Mouse (Mus musculus): ENCODE measurements around the gene Lpar6. TPM values are rescaled to one million over a fixed set of nuclear protein-coding genes. Genes with fewer than 3 reads are reported as not detected.

Lpar6 gene
- polyA plus RNA-seq, 1 experiment = 4.9 TPM

GRCm38 (mm10) chr14:73253453-73254251 is 16.0 kb downstream of the Lpar6 start:
- Histone ChIP-seq H3K4me3 (ENCODE audit: insufficient read depth, low read length) (no peak overlapping the region), H3K27ac (ENCODE audit: insufficient read depth, low read length) (no peak overlapping the region), H3K4me1 (ENCODE audit: control insufficient read depth, insufficient read depth, low read length) (no peaks in the 10 kb centered on the region)
- TF ChIP-seq POLR2A (IDR thresholded peaks at IDR 0.05; ENCODE audit: low read depth, low read length) (no peak), CTCF (IDR thresholded peaks at IDR 0.05; ENCODE audit: borderline replicate concordance, insufficient read depth, low read length) (no peak)

GRCm38 (mm10) chr14:73254412-73254811 is 16.7 kb downstream of the Lpar6 start:
- H3K4me1 ChIP-seq (ENCODE audit: control insufficient read depth, insufficient read depth, low read length) = no peaks in the 10 kb centered on the region
- no peak overlapping the region for H3K27ac ChIP-seq (ENCODE audit: insufficient read depth, low read length)
- TF ChIP-seq CTCF (IDR thresholded peaks at IDR 0.05; ENCODE audit: borderline replicate concordance, insufficient read depth, low read length) = no peak
- no peak for TF ChIP-seq POLR2A (IDR thresholded peaks at IDR 0.05; ENCODE audit: low read depth, low read length)
- no peak overlapping the region for H3K4me3 ChIP-seq (ENCODE audit: insufficient read depth, low read length)

- Histone ChIP-seq H3K4me3 (ENCODE audit: insufficient read depth, low read length) (no peak overlapping the region), H3K4me1 (ENCODE audit: control insufficient read depth, insufficient read depth, low read length) (no peaks in the 10 kb centered on the region), H3K27ac (ENCODE audit: insufficient read depth, low read length) (no peak overlapping the region)
- no peak for TF ChIP-seq POLR2A (IDR thresholded peaks at IDR 0.05; ENCODE audit: low read depth, low read length)
- no peak for TF ChIP-seq CTCF (IDR thresholded peaks at IDR 0.05; ENCODE audit: borderline replicate concordance, insufficient read depth, low read length)
Observed at GRCm38 (mm10) chr14:73255426-73255970, 17.8 kb downstream of the Lpar6 start.

- H3K27ac ChIP-seq (ENCODE audit: insufficient read depth, low read length) = no peak overlapping the region
- TF ChIP-seq CTCF (IDR thresholded peaks at IDR 0.05; ENCODE audit: borderline replicate concordance, insufficient read depth, low read length) (no peak), POLR2A (IDR thresholded peaks at IDR 0.05; ENCODE audit: low read depth, low read length) (no peak)
- no peaks in the 10 kb centered on the region for H3K4me1 ChIP-seq (ENCODE audit: control insufficient read depth, insufficient read depth, low read length)
- no peak overlapping the region for H3K4me3 ChIP-seq (ENCODE audit: insufficient read depth, low read length)
Observed at GRCm38 (mm10) chr14:73257348-73257747, 19.7 kb downstream of the Lpar6 start.

GRCm38 (mm10) chr14:73258181-73258580 is 20.5 kb downstream of the Lpar6 start:
- Histone ChIP-seq H3K27ac (ENCODE audit: insufficient read depth, low read length) (no peak overlapping the region), H3K4me1 (ENCODE audit: control insufficient read depth, insufficient read depth, low read length) (no peaks in the 10 kb centered on the region), H3K4me3 (ENCODE audit: insufficient read depth, low read length) (no peak overlapping the region)
- TF ChIP-seq CTCF (IDR thresholded peaks at IDR 0.05; ENCODE audit: borderline replicate concordance, insufficient read depth, low read length) (no peak), POLR2A (IDR thresholded peaks at IDR 0.05; ENCODE audit: low read depth, low read length) (no peak)

GRCm38 (mm10) chr14:73262210-73262609 is 24.5 kb downstream of the Lpar6 start:
- TF ChIP-seq POLR2A (IDR thresholded peaks at IDR 0.05; ENCODE audit: low read depth, low read length) (no peak), CTCF (IDR thresholded peaks at IDR 0.05; ENCODE audit: borderline replicate concordance, insufficient read depth, low read length) (no peak)
- Histone ChIP-seq H3K4me1 (ENCODE audit: control insufficient read depth, insufficient read depth, low read length) (no peaks in the 10 kb centered on the region), H3K4me3 (ENCODE audit: insufficient read depth, low read length) (no peak overlapping the region), H3K27ac (ENCODE audit: insufficient read depth, low read length) (no peak overlapping the region)

- Histone ChIP-seq H3K27ac (ENCODE audit: insufficient read depth, low read length) (no peak overlapping the region), H3K4me1 (ENCODE audit: control insufficient read depth, insufficient read depth, low read length) (no peaks in the 10 kb centered on the region), H3K4me3 (ENCODE audit: insufficient read depth, low read length) (no peak overlapping the region)
- no peak for TF ChIP-seq CTCF (IDR thresholded peaks at IDR 0.05; ENCODE audit: borderline replicate concordance, insufficient read depth, low read length)
- TF ChIP-seq POLR2A (IDR thresholded peaks at IDR 0.05; ENCODE audit: low read depth, low read length) = no peak
Observed at GRCm38 (mm10) chr14:73266166-73266565, 28.5 kb downstream of the Lpar6 start.

- TF ChIP-seq CTCF (IDR thresholded peaks at IDR 0.05; ENCODE audit: borderline replicate concordance, insufficient read depth, low read length) (no peak), POLR2A (IDR thresholded peaks at IDR 0.05; ENCODE audit: low read depth, low read length) (no peak)
- H3K27ac ChIP-seq (ENCODE audit: insufficient read depth, low read length) = no peak overlapping the region
- no peak overlapping the region for H3K4me3 ChIP-seq (ENCODE audit: insufficient read depth, low read length)
- no peaks in the 10 kb centered on the region for H3K4me1 ChIP-seq (ENCODE audit: control insufficient read depth, insufficient read depth, low read length)
Observed at GRCm38 (mm10) chr14:73271807-73272206, 34.1 kb downstream of the Lpar6 start.

GRCm38 (mm10) chr14:73279096-73279495 is 41.4 kb downstream of the Lpar6 start:
- TF ChIP-seq POLR2A (IDR thresholded peaks at IDR 0.05; ENCODE audit: low read depth, low read length) (no peak), CTCF (IDR thresholded peaks at IDR 0.05; ENCODE audit: borderline replicate concordance, insufficient read depth, low read length) (no peak)
- H3K4me3 ChIP-seq (ENCODE audit: insufficient read depth, low read length) = no peak overlapping the region
- H3K27ac ChIP-seq (ENCODE audit: insufficient read depth, low read length) = no peak overlapping the region
- H3K4me1 ChIP-seq (ENCODE audit: control insufficient read depth, insufficient read depth, low read length) = no peaks in the 10 kb centered on the region

- TF ChIP-seq POLR2A (IDR thresholded peaks at IDR 0.05; ENCODE audit: low read depth, low read length) (no peak), CTCF (IDR thresholded peaks at IDR 0.05; ENCODE audit: borderline replicate concordance, insufficient read depth, low read length) (peak; percentile 18; the same call in 1 of the 2 replicates)
- no peaks in the 10 kb centered on the region for H3K4me1 ChIP-seq (ENCODE audit: control insufficient read depth, insufficient read depth, low read length)
- H3K27ac ChIP-seq (ENCODE audit: insufficient read depth, low read length) = no peak overlapping the region
- H3K4me3 ChIP-seq (ENCODE audit: insufficient read depth, low read length) = no peak overlapping the region
Observed at GRCm38 (mm10) chr14:73280996-73281395, 43.3 kb downstream of the Lpar6 start.
